In genomic region chr5:64821294-64821693, GRCm38 (mm10) we compare ENCODE assay signal across 30 mouse cellular contexts. TPM values are rescaled to one million over a fixed set of nuclear protein-coding genes. Genes with fewer than 3 reads are reported as not detected.
A peak's percentile ranks its signal among the peaks of the same experiment; 100 is the strongest.
DNase-seq lines count a peak whose midpoint lies in the region; ATAC-seq and TF ChIP-seq lines count a peak whose summit lies in the region.
"Had no signal": no experiment of that assay in that cellular context is flagged by ENCODE, and none has a peak within 500 bp of the region (broad histone marks: within the 10 kb centered on the region; RNA-seq: fewer than 3 reads in every experiment).

No protein-coding gene starts in this region.

- no peak for TF ChIP-seq EP300 in liver, postnatal 0 days (IDR thresholded peaks at IDR 0.05; ENCODE audit: low read depth)
- TF ChIP-seq EP300 in ES-Bruce4 (IDR thresholded peaks at IDR 0.05; ENCODE audit: insufficient read depth, low read depth, low read length): peak; percentile 63; the same call in 1 of the 2 replicates

- no peaks in the 10 kb centered on the region for H3K9me3 ChIP-seq in liver, embryonic 12.5 days (replicated peaks)
- no peaks in the 10 kb centered on the region for H3K9me3 ChIP-seq in liver, postnatal 0 days (ENCODE audit: low read length)
- H3K9me3 ChIP-seq in ES-Bruce4 (replicated peaks; ENCODE audit: control insufficient read depth, insufficient read depth, low read length, poor library complexity, severe bottlenecking): no peaks in the 10 kb centered on the region
- no peaks in the 10 kb centered on the region for H3K9me3 ChIP-seq in stomach, embryonic 16.5 days (replicated peaks; ENCODE audit: control insufficient read depth, low read length)
- no peaks in the 10 kb centered on the region for H3K9me3 ChIP-seq in midbrain, embryonic 14.5 days (ENCODE audit: control insufficient read depth, low read length)
- H3K9me3 ChIP-seq: embryonic facial prominence, embryonic 13.5 days; forebrain, embryonic 15.5 days; heart, embryonic 12.5 days; liver, embryonic 15.5 days; midbrain, embryonic 12.5 days; neural tube, embryonic 13.5 days had no signal

- no peak overlapping the region for H3K4me2 ChIP-seq in liver, embryonic 12.5 days
- H3K4me2 ChIP-seq in liver, postnatal 0 days (ENCODE audit: low read depth, low read length): no peak overlapping the region
- no peak overlapping the region for H3K4me2 ChIP-seq in stomach, embryonic 16.5 days (ENCODE audit: low read depth, low read length)
- no peak overlapping the region for H3K4me2 ChIP-seq in midbrain, embryonic 14.5 days (ENCODE audit: low read length)
- H3K4me2 ChIP-seq: embryonic facial prominence, embryonic 13.5 days; forebrain, embryonic 15.5 days; heart, embryonic 12.5 days; liver, embryonic 15.5 days; midbrain, embryonic 12.5 days; neural tube, embryonic 13.5 days had no signal

- peak; percentile 43; the same call in 1 of the 2 replicates for ATAC-seq in liver, embryonic 12.5 days
- ATAC-seq in liver, postnatal 0 days: no peak
- ATAC-seq in erythroblast, adult 5-6 weeks (replicated peaks; ENCODE audit: low FRiP score, poor library complexity, severe bottlenecking): peak; percentile 41; the same call in 1 of the 2 replicates
- ATAC-seq in stomach, embryonic 16.5 days (ENCODE audit: insufficient read depth, low FRiP score): no peak
- no peak for ATAC-seq in midbrain, embryonic 14.5 days (ENCODE audit: low FRiP score, low TSS enrichment)
- ATAC-seq: forebrain, embryonic 15.5 days; hindbrain, postnatal 0 days had no signal

- H3K4me3 ChIP-seq in liver, embryonic 12.5 days: no peak overlapping the region
- no peak overlapping the region for H3K4me3 ChIP-seq in liver, postnatal 0 days (ENCODE audit: low read depth, low read length)
- H3K4me3 ChIP-seq in ES-Bruce4 (ENCODE audit: low read depth, low read length): no peak overlapping the region
- no peak overlapping the region for H3K4me3 ChIP-seq in stomach, embryonic 16.5 days (replicated peaks; ENCODE audit: low read length)
- H3K4me3 ChIP-seq in midbrain, embryonic 14.5 days (replicated peaks; ENCODE audit: low read depth, low read length): no peak overlapping the region
- H3K4me3 ChIP-seq: embryonic facial prominence, embryonic 13.5 days; forebrain, embryonic 15.5 days; heart, embryonic 12.5 days; liver, embryonic 15.5 days; midbrain, embryonic 12.5 days; neural tube, embryonic 13.5 days had no signal

- peaks cover 39% of the 10 kb centered on the region for H3K4me1 ChIP-seq in liver, embryonic 12.5 days
- H3K4me1 ChIP-seq in liver, postnatal 0 days (ENCODE audit: insufficient read depth): no peaks in the 10 kb centered on the region; the same call in 1 of the 2 replicates
- H3K4me1 ChIP-seq in ES-Bruce4 (ENCODE audit: control insufficient read depth, insufficient read depth, low read length): peaks cover 4% of the 10 kb centered on the region
- H3K4me1 ChIP-seq in stomach, embryonic 16.5 days (ENCODE audit: control insufficient read depth, insufficient read depth, low read length): peaks cover 26% of the 10 kb centered on the region
- H3K4me1 ChIP-seq in midbrain, embryonic 14.5 days (ENCODE audit: control insufficient read depth, insufficient read depth, low read length): no peaks in the 10 kb centered on the region
- H3K4me1 ChIP-seq: midbrain, embryonic 12.5 days had no signal

- no peak overlapping the region for H3K27ac ChIP-seq in liver, embryonic 12.5 days
- no peak overlapping the region for H3K27ac ChIP-seq in liver, postnatal 0 days (ENCODE audit: low read depth)
- 0 out of 2 replicates have a peak overlapping the region, but pooled peaks have one; percentile 26 for H3K27ac ChIP-seq in ES-Bruce4 (ENCODE audit: insufficient read depth, low read length)
- H3K27ac ChIP-seq in stomach, embryonic 16.5 days (ENCODE audit: low read length): 0 out of 2 replicates have a peak overlapping the region, but pooled peaks have one; percentile 26
- no peak overlapping the region for H3K27ac ChIP-seq in midbrain, embryonic 14.5 days (replicated peaks; ENCODE audit: low read depth, low read length)
- H3K27ac ChIP-seq: embryonic facial prominence, embryonic 13.5 days; forebrain, embryonic 15.5 days; hindbrain, postnatal 0 days; kidney, postnatal 0 days; liver, embryonic 15.5 days; midbrain, embryonic 12.5 days; neural tube, embryonic 13.5 days had no signal

- no peak for DNase-seq in liver, postnatal 0 days
- DNase-seq in layer of hippocampus, postnatal 36 days: no peak
- DNase-seq in midbrain, embryonic 14.5 days: no peak
- DNase-seq: adrenal gland, postnatal 25 days; B cell, adult 2 months; cerebellum, adult 8-10 months; cerebellum, postnatal 36 days; embryo, embryonic 11 days; gastrocnemius, postnatal 14 days; heart, adult 18-20 months; heart, postnatal 10 days; kidney, adult 18-20 months; layer of hippocampus, adult 9-11 months; left cerebral cortex, postnatal 4 days; lung, postnatal 10 days; retina, postnatal 1 day; right cerebral cortex, postnatal 25 days had no signal

- H3K36me3 ChIP-seq in liver, embryonic 12.5 days: peaks cover 100% of the 10 kb centered on the region
- peaks cover 98% of the 10 kb centered on the region for H3K36me3 ChIP-seq in liver, postnatal 0 days (replicated peaks; ENCODE audit: insufficient read depth, low read length)
- peaks cover 85% of the 10 kb centered on the region for H3K36me3 ChIP-seq in ES-Bruce4 (ENCODE audit: control insufficient read depth, insufficient read depth, low read length, poor library complexity, severe bottlenecking)
- peaks cover 54% of the 10 kb centered on the region for H3K36me3 ChIP-seq in stomach, embryonic 16.5 days (ENCODE audit: control insufficient read depth, insufficient read depth, low read length)
- H3K36me3 ChIP-seq in midbrain, embryonic 14.5 days (ENCODE audit: control insufficient read depth, insufficient read depth, low read length): peaks cover 31% of the 10 kb centered on the region

- WGBS in liver, embryonic 12.5 days (ENCODE audit: insufficient replicate concordance): 85% methylated on average over 2 of the region's 2 CpGs
- 92% methylated on average over 2 of the region's 2 CpGs for WGBS in liver, postnatal 0 days (ENCODE audit: insufficient replicate concordance)
- WGBS in stomach, embryonic 16.5 days: 82% methylated on average over 2 of the region's 2 CpGs
- 94% methylated on average over 2 of the region's 2 CpGs for WGBS in midbrain, embryonic 14.5 days

- H3K27me3 ChIP-seq in liver, embryonic 12.5 days (replicated peaks): no peaks in the 10 kb centered on the region
- H3K27me3 ChIP-seq in liver, postnatal 0 days (ENCODE audit: insufficient read depth, low read length): no peaks in the 10 kb centered on the region
- no peaks in the 10 kb centered on the region for H3K27me3 ChIP-seq in ES-Bruce4 (ENCODE audit: control insufficient read depth, insufficient read depth, low read length, poor library complexity, severe bottlenecking)
- H3K27me3 ChIP-seq in stomach, embryonic 16.5 days (ENCODE audit: control insufficient read depth, insufficient read depth, low read length): no peaks in the 10 kb centered on the region
- no peaks in the 10 kb centered on the region for H3K27me3 ChIP-seq in midbrain, embryonic 14.5 days (ENCODE audit: control insufficient read depth, insufficient read depth, low read length)
- H3K27me3 ChIP-seq: CH12.LX; embryonic facial prominence, embryonic 13.5 days; forebrain, embryonic 15.5 days; heart, embryonic 12.5 days; liver, embryonic 15.5 days; midbrain, embryonic 12.5 days; neural tube, embryonic 13.5 days had no signal

- no peak for TF ChIP-seq POLR2A in ES-Bruce4 (IDR thresholded peaks at IDR 0.05; ENCODE audit: insufficient read depth, low read length)

- no peak overlapping the region for H3K9ac ChIP-seq in liver, embryonic 12.5 days
- no peak overlapping the region for H3K9ac ChIP-seq in liver, postnatal 0 days (replicated peaks)
- H3K9ac ChIP-seq in ES-Bruce4 (ENCODE audit: low read depth, poor library complexity, severe bottlenecking): no peak overlapping the region
- H3K9ac ChIP-seq in stomach, embryonic 16.5 days (ENCODE audit: low read length): no peak overlapping the region
- H3K9ac ChIP-seq in midbrain, embryonic 14.5 days (replicated peaks; ENCODE audit: low read length): no peak overlapping the region
- H3K9ac ChIP-seq: embryonic facial prominence, embryonic 13.5 days; forebrain, embryonic 15.5 days; heart, embryonic 12.5 days; liver, embryonic 15.5 days; midbrain, embryonic 12.5 days; neural tube, embryonic 13.5 days had no signal

- no peak for TF ChIP-seq CTCF in liver, postnatal 0 days (IDR thresholded peaks at IDR 0.05; ENCODE audit: low read depth)
- TF ChIP-seq CTCF in ES-Bruce4 (IDR thresholded peaks at IDR 0.05; ENCODE audit: low read depth, low read length): no peak

RNA-seq across cellular contexts. Expression of gene Klf3, which starts 18.1 kb away (rescaled TPM):
- polyA plus RNA-seq in liver, embryonic 12.5 days (2016; fragmentation: Nextera tagmentation; extraction: Ambion mirVana): 91.2 and 105 TPM in 2 replicates
- polyA plus RNA-seq in liver, postnatal 0 days (2015; fragmentation: Nextera tagmentation; extraction: Ambion mirVana): 63.5 and 65.7 TPM in 2 replicates
- 108 and 112 TPM in 2 replicates for polyA plus RNA-seq in ES-Bruce4 (2011; ENCODE audit: insufficient read depth, insufficient read length, low read depth, missing spikeins)
- total RNA-seq in erythroblast, adult 5-6 weeks (2015; ENCODE audit: low replicate concordance): 207 and 277 TPM in 2 replicates
- total RNA-seq in erythroblast, adult 5-6 weeks (2017; ENCODE audit: low replicate concordance): 170 and 195 TPM in 2 replicates
- polyA plus RNA-seq in stomach, embryonic 16.5 days (2015; fragmentation: Nextera tagmentation; extraction: Ambion mirVana): 63.7 and 66.8 TPM in 2 replicates
- total RNA-seq in layer of hippocampus, postnatal 36 days (2021): 10 to 100 TPM; 49.7 to 52.7 TPM
- 19.2 and 25.3 TPM in 2 replicates for polyA plus RNA-seq in midbrain, embryonic 14.5 days (2014; fragmentation: Nextera tagmentation; extraction: Ambion mirVana)

Comparison
In these comparisons a context has a peak if more than half of its experiments do, and no peak if none do; other contexts are left out.
1. ATAC-seq: peak in liver, embryonic 12.5 days (single experiment) and erythroblast, adult 5-6 weeks (single experiment); none in liver, postnatal 0 days (single experiment), stomach, embryonic 16.5 days (single experiment) and midbrain, embryonic 14.5 days (single experiment).
2. H3K27ac ChIP-seq: peak in ES-Bruce4 (single experiment) and stomach, embryonic 16.5 days (single experiment); none in liver, embryonic 12.5 days (single experiment), liver, postnatal 0 days (single experiment) and midbrain, embryonic 14.5 days (single experiment).